Mouse (Mus musculus): ENCODE data around the gene Card11.

Gene Card11

DNA sequence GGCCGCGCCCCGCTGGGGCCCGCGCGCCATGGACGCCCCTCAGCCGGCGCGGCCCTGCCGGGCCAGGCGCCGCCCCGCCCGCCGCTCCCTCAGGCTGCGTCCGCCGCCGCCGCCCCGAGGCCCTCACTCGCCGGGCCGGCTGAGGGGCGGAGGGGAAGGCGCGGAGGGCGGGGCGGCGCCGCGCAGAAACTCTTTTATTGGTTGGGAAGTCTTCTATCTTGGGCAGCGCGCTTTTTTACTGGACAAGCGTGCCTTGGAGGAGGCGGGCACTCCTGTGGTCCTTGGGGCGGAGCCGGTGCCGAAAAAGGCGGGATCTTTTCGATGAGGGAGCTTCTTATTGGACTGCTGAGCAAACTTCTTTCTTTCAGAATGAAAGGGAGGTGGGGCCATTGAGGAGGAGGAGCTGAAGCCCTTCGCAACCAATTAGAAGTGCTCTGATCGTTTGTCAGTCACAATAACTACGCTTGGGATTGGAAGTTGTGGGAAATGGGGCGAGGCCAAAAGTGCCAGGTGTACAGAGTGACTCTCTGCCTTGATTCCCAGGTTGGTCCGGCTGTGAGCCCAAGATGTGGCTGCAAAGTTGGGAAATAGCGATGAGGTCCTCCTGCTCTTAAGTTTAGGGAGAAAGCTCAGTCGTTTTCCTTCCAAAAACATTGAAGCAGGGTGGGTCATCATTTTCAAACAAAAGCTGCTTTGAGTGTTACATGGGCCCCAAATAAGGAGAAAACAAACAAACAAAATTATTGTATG lies 169.9 kb downstream of the Card11 start, which contains the start of gene Gna12:
Gene Gna12 (minus strand): TSS at position 118 of the 750 bp plus-strand sequence.
- peak; percentile 100 for DNase-seq

DNA sequence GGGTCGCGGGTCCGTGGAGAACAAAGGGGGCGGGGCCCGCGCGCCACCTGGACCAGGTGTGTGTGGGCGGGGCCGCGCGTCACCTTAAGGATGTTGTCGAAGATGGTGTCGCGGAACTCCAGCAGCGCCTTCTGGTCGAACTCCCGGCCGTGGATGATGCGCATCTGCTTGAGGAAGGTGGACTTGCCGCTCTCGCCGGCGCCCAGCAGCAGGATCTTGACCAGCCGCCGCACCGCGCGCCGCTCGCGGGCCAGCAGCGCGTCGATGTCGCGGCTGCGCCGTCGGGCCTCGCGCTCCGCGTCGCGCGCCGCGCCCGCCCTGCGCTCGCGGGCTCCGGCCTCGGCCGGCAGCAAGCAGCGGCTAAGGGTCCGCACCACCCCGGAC lies 170.5 kb downstream of the Card11 start:
- peak; percentile 64 for DNase-seq

DNA sequence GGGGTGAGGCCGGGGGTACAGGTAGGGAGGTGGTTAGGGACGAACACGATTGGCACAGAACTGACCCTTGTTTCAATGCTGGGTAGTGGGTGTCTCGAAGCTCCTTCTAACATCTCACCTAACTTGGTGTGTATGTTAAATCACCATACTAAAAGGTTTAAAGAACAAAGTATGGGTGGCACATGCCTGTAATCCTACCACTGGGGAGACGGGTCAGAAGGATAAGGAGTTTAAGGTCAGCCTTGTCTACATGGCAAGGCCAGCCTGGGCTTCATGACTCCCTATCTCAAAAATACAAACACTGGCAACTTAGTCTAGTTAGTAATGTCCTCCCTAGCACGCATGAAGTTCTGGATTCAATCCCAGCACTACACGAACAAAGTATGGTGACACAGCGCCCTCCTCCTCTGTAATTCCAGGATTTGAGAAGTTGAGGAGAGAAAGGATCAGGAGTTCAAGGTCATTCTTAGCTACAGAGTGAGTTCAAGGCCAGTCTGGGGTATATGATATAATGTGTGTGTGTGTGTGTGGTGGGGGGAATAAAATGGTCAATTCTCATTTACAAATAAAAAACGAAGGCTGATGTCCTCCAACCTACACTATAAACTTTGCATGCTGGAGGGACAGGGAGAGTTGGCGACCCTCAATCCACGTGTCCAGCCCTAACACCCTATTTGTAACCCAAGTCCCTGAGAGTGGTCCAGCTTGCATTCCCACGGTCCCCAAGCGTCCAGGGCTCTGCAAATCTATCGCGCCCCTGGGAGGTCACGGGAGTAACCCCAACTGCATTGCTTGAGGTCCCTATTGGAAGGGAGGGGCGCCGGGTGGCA lies 171.1 kb downstream of the Card11 start:
- peak; percentile 76 for DNase-seq

DNA sequence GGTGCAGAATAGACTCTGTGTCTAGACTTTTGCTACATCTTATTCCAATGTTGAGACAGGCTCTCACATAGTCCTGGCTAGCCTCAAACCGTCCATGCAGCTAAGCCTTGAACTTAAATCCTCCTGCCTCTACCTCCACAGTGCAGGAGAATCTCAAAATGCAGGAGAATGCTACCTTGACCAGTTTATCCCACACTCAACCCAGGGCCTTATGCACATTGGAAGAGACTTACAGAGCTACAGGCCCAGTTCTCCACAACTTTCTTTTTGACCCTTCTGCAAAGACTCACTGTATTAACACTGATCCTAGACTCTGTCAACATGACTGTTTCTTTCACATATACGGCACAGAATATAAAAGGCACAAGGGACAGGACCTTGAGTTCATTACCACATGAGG lies 172.0 kb downstream of the Card11 start:
- DNase-seq: no peak

DNA sequence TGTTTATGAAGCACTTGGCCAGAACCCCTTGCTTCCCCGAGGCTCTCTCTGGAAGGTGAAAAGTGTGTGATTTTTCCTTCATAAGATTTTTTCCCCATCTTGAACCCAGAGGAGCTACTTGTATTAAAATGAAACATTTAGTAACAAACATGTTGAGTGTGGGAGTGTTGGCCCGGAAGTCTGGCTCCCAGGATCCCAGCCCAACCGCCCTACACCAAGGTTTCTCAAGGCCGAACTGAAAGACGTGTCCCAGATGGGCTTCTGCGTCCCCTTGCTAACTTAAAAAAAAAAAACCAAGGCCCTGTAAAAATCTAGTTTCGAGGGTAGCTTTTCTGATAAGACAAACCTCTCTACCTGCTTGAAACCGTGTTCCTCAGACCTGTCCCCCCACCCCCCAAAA lies 172.5 kb downstream of the Card11 start:
- DNase-seq: no peak

DNA sequence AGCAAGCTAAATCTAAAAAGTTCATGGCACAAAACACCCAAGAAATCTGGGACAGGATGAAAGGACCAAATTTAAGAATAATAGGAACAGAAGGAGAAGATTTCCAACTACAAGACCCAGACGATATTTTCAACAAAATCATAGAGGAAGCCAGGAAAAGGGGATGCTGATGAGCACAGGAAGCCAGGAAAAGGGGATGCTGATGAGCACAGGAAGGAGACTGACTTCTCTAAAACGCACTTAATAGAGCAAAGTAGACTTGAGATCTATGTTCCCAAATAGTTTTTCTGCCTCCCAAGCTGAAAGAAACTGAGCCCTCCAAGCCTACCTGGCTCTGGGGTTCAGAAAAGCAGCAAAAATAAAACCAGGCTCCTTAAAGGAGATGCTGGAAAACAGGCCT lies 173.0 kb downstream of the Card11 start:
- DNase-seq: no peak

DNA sequence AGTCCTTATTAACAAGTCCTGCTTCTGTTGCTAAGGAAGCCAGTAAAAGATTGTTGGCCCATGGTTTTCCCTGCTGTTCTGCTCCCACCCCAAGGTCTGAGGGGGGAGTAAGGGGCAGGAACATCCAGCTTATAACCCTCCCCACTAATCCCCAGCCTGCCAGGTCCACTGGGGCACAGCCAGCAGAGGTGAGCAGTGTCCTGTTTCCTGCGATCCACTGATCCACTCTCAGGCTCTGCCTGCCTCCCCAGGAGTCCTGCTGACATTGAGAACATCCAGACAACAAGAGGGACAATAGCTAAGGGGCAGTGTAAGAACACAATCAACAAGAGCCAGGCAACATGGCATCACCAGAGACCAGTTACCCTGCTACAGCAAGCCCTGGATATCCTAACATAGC lies 173.6 kb downstream of the Card11 start:
- no peak for DNase-seq

DNA sequence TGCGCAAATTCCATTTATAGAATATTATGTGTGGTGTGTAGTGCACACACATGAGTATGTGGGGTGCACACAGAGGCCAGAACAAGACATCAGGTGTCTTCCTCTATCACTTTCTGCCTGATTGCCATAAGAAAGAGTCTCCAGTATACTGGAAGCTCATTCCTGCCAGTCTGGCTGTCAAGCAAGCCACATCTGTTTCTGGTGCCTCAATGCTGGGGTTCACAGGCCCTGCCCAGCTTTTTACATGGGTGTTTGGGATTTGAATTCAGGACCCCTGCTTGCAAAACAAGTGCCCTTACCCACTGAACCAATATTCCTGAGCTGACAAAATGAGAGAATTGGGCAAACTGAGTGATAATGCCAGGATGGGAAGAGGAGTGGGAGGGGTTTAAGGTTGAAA lies 174.3 kb downstream of the Card11 start:
- DNase-seq: no peak

DNA sequence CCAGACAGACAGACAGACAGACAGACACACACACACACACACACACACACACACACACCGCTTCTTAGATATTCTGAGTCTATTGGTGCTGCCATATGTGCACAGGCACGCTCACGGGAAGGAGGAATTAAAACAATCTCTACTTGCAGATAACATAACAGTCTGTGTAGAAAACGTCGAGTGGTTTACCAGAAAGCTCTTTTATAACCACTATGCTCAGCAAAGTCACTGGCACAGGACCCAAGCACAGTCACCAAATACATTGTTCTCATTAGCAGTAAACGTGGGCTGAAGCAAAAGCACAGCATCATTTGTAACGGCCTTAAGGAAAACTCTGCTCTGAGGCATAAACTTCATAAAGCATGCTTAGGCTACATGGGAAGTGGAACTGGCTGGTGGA lies 176.3 kb downstream of the Card11 start:
- no peak for DNase-seq

DNA sequence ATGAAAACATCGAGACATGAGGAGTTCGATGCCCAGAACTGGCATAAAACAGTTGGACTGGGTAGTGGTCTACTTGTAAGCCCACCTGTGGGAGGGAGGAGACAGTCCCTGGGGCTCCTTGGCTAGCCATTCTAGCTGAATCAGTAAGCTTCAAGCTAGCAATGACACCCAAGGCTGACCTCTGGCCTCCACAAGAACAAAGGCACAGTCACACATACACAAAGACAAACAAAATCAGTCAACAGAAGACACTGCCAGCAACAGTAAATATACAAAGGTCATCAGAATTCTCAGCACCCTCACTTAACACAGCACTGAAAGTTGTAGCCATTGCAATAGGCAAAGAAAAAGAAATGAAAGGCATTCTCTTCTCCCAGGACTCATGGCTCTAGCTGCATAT lies 177.0 kb downstream of the Card11 start:
- DNase-seq: peak; percentile 49

Measured in kidney, adult 9 months (tissue).